Mouse (Mus musculus): Measurements from ENCODE around the gene Fat1.

Gene Fat1

GRCm38 (mm10) chr8:45068759-45069386, 133.6 kb downstream of the Fat1 start, which contains the start of gene Mtnr1a:
TSS of gene Mtnr1a (plus strand) at chr8:45069137.
- DNase-seq (ENCODE audit: low spot score) = peak; percentile 11

GRCm38 (mm10) chr8:45070949-45071348, 135.7 kb downstream of the Fat1 start:
- no peak for DNase-seq (ENCODE audit: low spot score)

- no peak for DNase-seq (ENCODE audit: low spot score)
These were observed 145.6 kb downstream of the Fat1 start for GRCm38 (mm10) chr8:45080850-45081249.

GRCm38 (mm10) chr8:45093599-45093998, 158.4 kb downstream of the Fat1 start:
- DNase-seq (ENCODE audit: low spot score) = no peak
